Mouse (Mus musculus) kidney, adult 2 months (tissue): ENCODE measurements around the gene H2-DMa. TPM values are rescaled to one million over a fixed set of nuclear protein-coding genes. Genes with fewer than 3 reads are reported as not detected.

Experiments used
- DNase-seq: peaks from one replicate; pipeline ENCODE4 v3.0.0; 2021
- H3K27ac ChIP-seq: fragments of 200-500 bp; 2 replicates; pipeline ENCODE4 v1.5.1; 2012; ENCODE audit warnings: low read depth, low read length, control low read depth, inconsistent platforms; ENCODE audit not compliant: insufficient read depth
- H3K27me3 ChIP-seq: fragments of 200-500 bp; replicated peaks from 2 replicates; pipeline ENCODE4 v1.6.1; 2012; ENCODE audit warnings: mild to moderate bottlenecking, moderate library complexity, low read length, inconsistent platforms; ENCODE audit not compliant: control insufficient read depth, insufficient read depth
- H3K36me3 ChIP-seq: fragments of 200-500 bp; 2 replicates; pipeline ENCODE4 v1.6.1; 2012; ENCODE audit warnings: mild to moderate bottlenecking, moderate library complexity, low read length, inconsistent platforms; ENCODE audit not compliant: control insufficient read depth, insufficient read depth
- H3K4me1 ChIP-seq: fragments of 200-500 bp; 2 replicates; pipeline ENCODE4 v1.6.1; 2011; ENCODE audit warnings: low read length; ENCODE audit not compliant: control insufficient read depth, insufficient read depth
- H3K4me3 ChIP-seq: fragments of 200-500 bp; 2 replicates; pipeline ENCODE4 v1.5.1; 2011; ENCODE audit warnings: mild to moderate bottlenecking, low read depth, low read length, control low read depth; ENCODE audit not compliant: insufficient read depth
- CTCF ChIP-seq: fragments of 200-500 bp; conservative IDR thresholded peaks from 2 replicates; pipeline ENCODE4 v1.5.1; 2011; ENCODE audit warnings: low read depth, mild to moderate bottlenecking, control low read depth, low read length, moderate library complexity, mixed read lengths; ENCODE audit not compliant: insufficient read depth, insufficient read length
- POLR2A ChIP-seq: fragments of 200-500 bp; IDR thresholded peaks from one replicate; pipeline ENCODE4 v1.6.1; 2011; ENCODE audit warnings: low read depth, low read length, control low read depth
- WGBS: fragments of 180-500 bp; shearing (Covaris S2); methylation state at CpG from one replicate; pipeline ENCODE4 v1.1.7; 2018; 5-methylcytosine and 5-hydroxymethylcytosine counted together
- polyA plus RNA-seq: library from polyadenylated mRNA; depleted of rRNA; stranded (reverse); fragments of >200 nt; gene quantifications from 2 replicates; pipeline ENCODE4 v1.2.3, GENCODE M21; 2012

H2-DMa gene
- polyA plus RNA-seq, 1 experiment, result 37.1 TPM

DNA sequence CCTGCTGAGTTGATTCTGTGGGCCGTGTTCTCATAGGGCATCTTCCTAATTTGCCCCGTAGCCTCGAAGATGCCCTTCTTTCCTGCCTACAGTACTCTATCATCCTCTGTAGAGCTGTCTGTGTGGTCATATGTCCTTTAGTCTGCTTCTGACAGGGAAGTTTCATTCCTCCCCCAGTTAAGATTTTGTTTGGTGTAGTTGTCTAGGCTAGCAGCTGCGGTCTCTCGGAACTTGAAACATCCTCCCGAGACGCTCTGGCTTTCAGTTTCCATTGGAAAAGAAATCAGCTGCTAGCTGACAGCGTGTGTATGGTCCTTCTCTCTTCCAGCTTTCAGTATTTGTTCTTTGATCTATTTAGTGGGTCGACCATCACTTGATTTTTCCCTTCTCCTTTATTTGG is 14.5 kb upstream of the H2-DMa start:
- H3K4me1 ChIP-seq, result peaks cover 2% of the 10 kb centered on the region; the same call in 1 of the 2 replicates
- WGBS, result 72% methylated on average over 9 of the region's 9 CpGs
- H3K27ac ChIP-seq, result no peak overlapping the region
- no peaks in the 10 kb centered on the region for H3K36me3 ChIP-seq
- no peak overlapping the region for H3K4me3 ChIP-seq
- no peak for DNase-seq
- no peak for TF ChIP-seq CTCF
- no peak for TF ChIP-seq POLR2A
- H3K27me3 ChIP-seq, result no peaks in the 10 kb centered on the region

DNA sequence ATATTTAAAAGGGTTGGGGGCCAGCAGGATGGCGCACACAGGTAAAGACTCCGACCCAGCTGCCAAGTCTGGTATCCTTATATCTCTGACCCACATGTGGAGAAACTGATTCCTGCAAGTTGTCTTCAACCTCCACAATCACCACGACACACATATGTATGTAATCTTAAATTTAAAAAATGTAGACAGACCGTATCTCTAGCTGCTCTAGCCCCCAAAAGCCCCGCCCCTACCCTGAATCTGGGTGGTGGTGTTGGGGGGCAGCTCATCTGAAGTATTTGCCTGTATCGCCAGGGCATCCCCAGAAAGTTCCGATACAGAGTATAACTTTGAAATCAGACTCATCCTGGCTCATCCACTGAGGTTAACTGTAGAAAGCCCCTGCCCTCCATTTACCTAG is 12.8 kb upstream of the H2-DMa start:
- no peak for DNase-seq
- TF ChIP-seq POLR2A, result no peak
- no peak for TF ChIP-seq CTCF
- 93% methylated on average over 7 of the region's 7 CpGs for WGBS

DNA sequence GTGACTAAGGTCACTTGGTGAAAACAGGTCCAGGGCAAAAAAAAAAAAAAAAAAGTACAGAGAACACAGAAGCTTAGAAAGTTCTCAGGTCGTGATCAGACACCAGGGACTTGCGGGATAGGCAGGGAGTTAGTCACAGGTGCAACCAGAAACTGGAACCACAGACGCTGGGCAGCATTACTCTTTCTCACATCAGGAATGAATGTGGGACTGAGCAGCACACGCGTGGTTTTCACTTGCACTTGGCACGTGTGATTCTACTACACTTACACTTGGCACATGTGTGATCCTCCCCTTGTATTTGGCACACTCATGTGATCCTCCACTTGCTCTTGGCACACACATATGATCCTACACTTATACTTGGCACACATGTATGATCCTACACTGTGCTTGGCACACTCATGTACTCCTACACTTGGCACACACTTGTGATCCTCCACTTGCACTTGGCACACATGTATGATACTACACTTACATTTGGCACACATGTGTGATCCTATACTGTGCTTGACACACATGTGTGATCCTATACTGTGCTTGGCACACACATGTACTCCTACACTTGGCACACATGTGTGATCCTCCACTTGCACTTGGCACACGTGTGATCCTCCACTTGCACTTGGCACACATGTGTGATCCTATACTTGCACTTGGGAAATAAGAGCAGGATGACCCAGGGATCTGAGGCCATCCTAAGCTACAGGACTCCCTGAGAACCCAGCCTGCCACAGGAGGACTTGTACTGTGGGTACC is 12.1 kb upstream of the H2-DMa start:
- TF ChIP-seq POLR2A (no peak), CTCF (no peak)
- Histone ChIP-seq H3K27me3 (no peaks in the 10 kb centered on the region), H3K4me1 (no peaks in the 10 kb centered on the region), H3K27ac (no peak overlapping the region), H3K36me3 (peaks cover 8% of the 10 kb centered on the region), H3K4me3 (no peak overlapping the region)
- no peak for DNase-seq
- 81% methylated on average over 7 of the region's 7 CpGs for WGBS

More for the DNA sequence above, 12.8 kb upstream of the H2-DMa start:
- H3K27me3 ChIP-seq, result no peaks in the 10 kb centered on the region
- no peak overlapping the region for H3K4me3 ChIP-seq
- no peaks in the 10 kb centered on the region for H3K4me1 ChIP-seq
- H3K36me3 ChIP-seq, result peaks cover 2% of the 10 kb centered on the region
- no peak overlapping the region for H3K27ac ChIP-seq

DNA sequence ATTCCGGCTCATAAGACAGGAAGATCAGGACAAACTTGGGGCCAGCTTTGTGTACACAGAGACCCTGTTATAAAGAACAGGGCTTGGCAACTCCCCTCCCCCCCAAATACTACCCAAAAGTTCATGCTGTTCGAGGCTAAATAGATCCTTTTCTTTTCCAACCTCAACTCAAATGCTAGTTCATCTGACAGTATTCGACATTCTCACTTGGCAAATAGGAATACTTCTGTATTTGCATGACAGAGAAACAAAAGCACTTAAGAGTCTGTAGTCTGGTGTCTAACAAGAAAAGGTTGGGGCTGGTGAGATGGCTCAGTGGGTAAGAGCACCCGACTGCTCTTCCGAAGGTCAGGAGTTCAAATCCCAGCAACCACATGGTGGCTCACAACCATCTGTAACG is 10.9 kb upstream of the H2-DMa start:
- DNase-seq, result no peak
- TF ChIP-seq CTCF (no peak), POLR2A (no peak)
- H3K36me3 ChIP-seq, result peaks cover 19% of the 10 kb centered on the region
- no peak overlapping the region for H3K4me3 ChIP-seq
- H3K27me3 ChIP-seq, result no peaks in the 10 kb centered on the region
- H3K4me1 ChIP-seq, result no peaks in the 10 kb centered on the region
- H3K27ac ChIP-seq, result no peak overlapping the region
- 71% methylated on average over 6 of the region's 6 CpGs for WGBS

DNA sequence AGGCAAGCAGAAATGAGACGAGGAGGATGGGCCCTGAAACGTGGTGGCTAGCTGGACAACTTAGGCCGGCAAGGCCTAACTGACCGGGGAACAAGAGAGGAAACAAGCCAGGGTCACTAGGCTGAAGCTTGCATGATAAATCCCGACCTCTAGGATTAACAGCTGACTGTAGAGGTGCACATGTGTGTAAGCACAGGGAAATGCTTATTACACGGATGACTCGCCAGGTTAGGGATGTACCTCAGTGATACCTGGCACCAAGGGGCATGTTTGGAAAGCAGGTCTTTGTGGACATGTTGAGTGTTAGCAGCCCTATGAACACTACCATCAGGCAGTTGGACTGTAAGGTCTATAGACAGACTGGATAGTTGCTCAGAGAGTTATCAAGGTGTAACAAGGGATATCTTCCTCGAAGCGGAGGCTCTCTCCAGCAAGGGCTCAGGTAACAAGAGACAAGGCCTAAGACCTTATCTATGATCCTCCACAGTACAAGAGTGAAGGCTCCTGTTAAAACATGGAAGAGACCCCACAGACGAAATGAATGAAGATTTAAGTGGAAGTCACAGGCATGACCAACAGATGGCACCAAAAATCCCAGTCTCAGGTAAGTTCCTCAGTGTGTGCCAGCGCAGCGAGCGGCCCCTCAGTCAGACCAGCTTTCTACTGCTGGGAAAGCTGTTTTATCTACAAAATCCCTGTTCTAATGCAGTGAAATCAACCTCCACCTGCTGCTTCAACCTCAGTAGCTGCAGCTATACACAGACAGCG is 10.1 kb upstream of the H2-DMa start:
- peak; percentile 29; the same call in 1 of the 2 replicates for TF ChIP-seq CTCF
- no peak for TF ChIP-seq POLR2A
- H3K27me3 ChIP-seq, result no peaks in the 10 kb centered on the region
- no peak for DNase-seq
- H3K36me3 ChIP-seq, result peaks cover 26% of the 10 kb centered on the region
- WGBS, result 78% methylated on average over 14 of the region's 14 CpGs
- H3K27ac ChIP-seq, result no peak overlapping the region
- no peaks in the 10 kb centered on the region for H3K4me1 ChIP-seq
- H3K4me3 ChIP-seq, result no peak overlapping the region

DNA sequence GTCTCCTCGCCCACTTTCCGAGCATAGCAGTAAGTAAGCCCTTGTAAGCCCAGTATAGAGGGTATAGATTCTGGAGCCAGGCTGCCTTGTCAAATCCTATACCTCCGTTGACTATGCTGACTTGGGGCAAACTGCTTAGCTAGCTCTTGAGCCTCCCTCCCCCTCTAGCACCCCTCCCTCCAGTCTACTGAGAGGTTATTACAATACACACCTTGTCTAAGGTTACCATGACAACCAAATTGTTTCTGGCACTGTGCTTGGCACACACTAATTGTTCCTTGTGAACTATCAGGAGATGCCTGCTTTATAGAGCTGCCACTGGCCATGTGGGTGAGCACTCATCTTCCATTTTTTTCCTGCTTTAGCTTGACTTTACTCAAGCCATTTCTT is 9.5 kb upstream of the H2-DMa start:
- no peak for DNase-seq
- WGBS, result 71% methylated on average over 3 of the region's 3 CpGs
- no peak overlapping the region for H3K27ac ChIP-seq

DNA sequence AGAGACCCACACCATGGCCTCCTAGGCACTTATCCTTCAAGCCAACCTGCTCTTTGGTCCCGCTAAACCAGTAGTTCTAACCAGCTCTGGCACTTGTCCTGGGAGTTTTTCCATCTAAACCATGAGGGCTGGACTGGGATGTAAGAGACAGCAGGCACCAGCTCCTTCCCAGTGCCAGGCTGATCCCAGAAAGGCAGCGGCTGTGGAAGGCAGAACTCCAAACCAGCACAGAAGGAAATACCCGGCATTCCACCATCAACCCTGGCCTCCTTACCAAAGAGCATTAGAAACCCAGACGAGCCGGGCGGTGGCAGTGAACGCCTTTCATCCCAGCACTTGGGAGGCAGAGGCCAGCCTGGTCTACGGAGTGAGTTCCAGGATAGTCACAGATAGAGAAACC is 9.0 kb upstream of the H2-DMa start:
- no peaks in the 10 kb centered on the region for H3K27me3 ChIP-seq
- WGBS, result 41% methylated on average over 8 of the region's 8 CpGs
- DNase-seq, result no peak
- H3K36me3 ChIP-seq, result peaks cover 32% of the 10 kb centered on the region
- no peak overlapping the region for H3K27ac ChIP-seq
- no peak overlapping the region for H3K4me3 ChIP-seq
- TF ChIP-seq CTCF (no peak), POLR2A (no peak)
- no peaks in the 10 kb centered on the region for H3K4me1 ChIP-seq

More for the DNA sequence above, 9.5 kb upstream of the H2-DMa start:
- no peak overlapping the region for H3K4me3 ChIP-seq
- H3K36me3 ChIP-seq, result peaks cover 28% of the 10 kb centered on the region
- TF ChIP-seq CTCF (no peak), POLR2A (no peak)
- H3K4me1 ChIP-seq, result no peaks in the 10 kb centered on the region
- H3K27me3 ChIP-seq, result no peaks in the 10 kb centered on the region
